Mouse (Mus musculus): ENCODE results near the gene Cln5. TPM values are rescaled to one million over a fixed set of nuclear protein-coding genes. Genes with fewer than 3 reads are reported as not detected.
A peak's percentile ranks its signal among the peaks of the same experiment; 100 is the strongest.

Gene Cln5
- polyA plus RNA-seq, 1 experiment = 26.1 TPM

- no peak for DNase-seq
- WGBS = 39% methylated on average over 4 of the region's 4 CpGs
- H3K4me1 ChIP-seq (ENCODE audit: control insufficient read depth, insufficient read depth, low read length) = peaks cover 18% of the 10 kb centered on the region
- no peak overlapping the region for H3K4me3 ChIP-seq (replicated peaks; ENCODE audit: extremely low read depth, low read depth, low read length)
- no peak for TF ChIP-seq POLR2A (IDR thresholded peaks at IDR 0.05; ENCODE audit: borderline replicate concordance, extremely low read depth, low read depth, low read length)
- TF ChIP-seq CTCF (IDR thresholded peaks at IDR 0.05; ENCODE audit: insufficient read depth, low read length) = no peak
Measured at GRCm38 (mm10) chr14:103093670-103094069, 23.7 kb downstream of the Cln5 start.

- DNase-seq = no peak
- no peak for TF ChIP-seq POLR2A (IDR thresholded peaks at IDR 0.05; ENCODE audit: borderline replicate concordance, extremely low read depth, low read depth, low read length)
- TF ChIP-seq CTCF (IDR thresholded peaks at IDR 0.05; ENCODE audit: insufficient read depth, low read length) = no peak
- 83% methylated on average over 8 of the region's 8 CpGs for WGBS
- Histone ChIP-seq H3K4me3 (replicated peaks; ENCODE audit: extremely low read depth, low read depth, low read length) (no peak overlapping the region), H3K4me1 (ENCODE audit: control insufficient read depth, insufficient read depth, low read length) (peaks cover 16% of the 10 kb centered on the region)
Measured at GRCm38 (mm10) chr14:103095036-103095435, 25.0 kb downstream of the Cln5 start.

GRCm38 (mm10) chr14:103095826-103096225 is 25.8 kb downstream of the Cln5 start:
- TF ChIP-seq POLR2A (IDR thresholded peaks at IDR 0.05; ENCODE audit: borderline replicate concordance, extremely low read depth, low read depth, low read length) (no peak), CTCF (IDR thresholded peaks at IDR 0.05; ENCODE audit: insufficient read depth, low read length) (no peak)
- Histone ChIP-seq H3K4me3 (replicated peaks; ENCODE audit: extremely low read depth, low read depth, low read length) (no peak overlapping the region), H3K4me1 (ENCODE audit: control insufficient read depth, insufficient read depth, low read length) (peaks cover 16% of the 10 kb centered on the region)
- WGBS = 90% methylated on average over 8 of the region's 8 CpGs
- DNase-seq = no peak

GRCm38 (mm10) chr14:103096621-103097020 is 26.6 kb downstream of the Cln5 start:
- Histone ChIP-seq H3K4me3 (replicated peaks; ENCODE audit: extremely low read depth, low read depth, low read length) (no peak overlapping the region), H3K4me1 (ENCODE audit: control insufficient read depth, insufficient read depth, low read length) (peaks cover 16% of the 10 kb centered on the region)
- DNase-seq = peak; percentile 41
- TF ChIP-seq POLR2A (IDR thresholded peaks at IDR 0.05; ENCODE audit: borderline replicate concordance, extremely low read depth, low read depth, low read length) (no peak), CTCF (IDR thresholded peaks at IDR 0.05; ENCODE audit: insufficient read depth, low read length) (no peak)
- 24% methylated on average over 6 of the region's 6 CpGs for WGBS

- TF ChIP-seq POLR2A (IDR thresholded peaks at IDR 0.05; ENCODE audit: borderline replicate concordance, extremely low read depth, low read depth, low read length) (no peak), CTCF (IDR thresholded peaks at IDR 0.05; ENCODE audit: insufficient read depth, low read length) (no peak)
- 0% methylated on average over 2 of the region's 2 CpGs for WGBS
- Histone ChIP-seq H3K4me3 (replicated peaks; ENCODE audit: extremely low read depth, low read depth, low read length) (peak overlapping the region; percentile 76), H3K4me1 (ENCODE audit: control insufficient read depth, insufficient read depth, low read length) (peaks cover 16% of the 10 kb centered on the region)
- no peak for DNase-seq
Measured at GRCm38 (mm10) chr14:103098213-103098586, 28.2 kb downstream of the Cln5 start.

- Histone ChIP-seq H3K4me3 (replicated peaks; ENCODE audit: extremely low read depth, low read depth, low read length) (peak overlapping the region; percentile 80), H3K4me1 (ENCODE audit: control insufficient read depth, insufficient read depth, low read length) (peaks cover 12% of the 10 kb centered on the region)
- under 1% methylated on average over 78 of the region's 86 CpGs for WGBS
- DNase-seq = peak; percentile 80
- TF ChIP-seq CTCF (IDR thresholded peaks at IDR 0.05; ENCODE audit: insufficient read depth, low read length) = no peak
- 0 out of 2 replicates have a peak, but pooled peaks have one; percentile 51 for TF ChIP-seq POLR2A (IDR thresholded peaks at IDR 0.05; ENCODE audit: borderline replicate concordance, extremely low read depth, low read depth, low read length)
Measured at GRCm38 (mm10) chr14:103098587-103099235, 28.7 kb downstream of the Cln5 start.

- H3K4me3 ChIP-seq (replicated peaks; ENCODE audit: extremely low read depth, low read depth, low read length) = peak within 1 kb of the TSS; percentile 80
- TF ChIP-seq POLR2A (IDR thresholded peaks at IDR 0.05; ENCODE audit: borderline replicate concordance, extremely low read depth, low read depth, low read length) = peak; percentile 65; the same call in 1 of the 2 replicates
- no peak for TF ChIP-seq CTCF (IDR thresholded peaks at IDR 0.05; ENCODE audit: insufficient read depth, low read length)
- DNase-seq = peak; percentile 91
- peaks cover 9% of the 10 kb centered on the region for H3K4me1 ChIP-seq (ENCODE audit: control insufficient read depth, insufficient read depth, low read length)
- WGBS = under 1% methylated on average over 88 of the region's 88 CpGs
Measured at GRCm38 (mm10) chr14:103099238-103099933, 29.4 kb downstream of the Cln5 start, which contains the start of gene Fbxl3. Gene Fbxl3 (minus strand): TSS chr14:103099566.

GRCm38 (mm10) chr14:103100296-103100695 is 30.3 kb downstream of the Cln5 start:
- no peak for DNase-seq
- peaks cover 9% of the 10 kb centered on the region; the same call in 1 of the 2 replicates for H3K4me1 ChIP-seq (ENCODE audit: control insufficient read depth, insufficient read depth, low read length)
- TF ChIP-seq CTCF (IDR thresholded peaks at IDR 0.05; ENCODE audit: insufficient read depth, low read length) (no peak), POLR2A (IDR thresholded peaks at IDR 0.05; ENCODE audit: borderline replicate concordance, extremely low read depth, low read depth, low read length) (no peak)
- no peak overlapping the region for H3K4me3 ChIP-seq (replicated peaks; ENCODE audit: extremely low read depth, low read depth, low read length)
- WGBS = 63% methylated on average over 13 of the region's 13 CpGs

GRCm38 (mm10) chr14:103101171-103101570 is 31.2 kb downstream of the Cln5 start:
- Histone ChIP-seq H3K4me1 (ENCODE audit: control insufficient read depth, insufficient read depth, low read length) (peaks cover 7% of the 10 kb centered on the region; the same call in 1 of the 2 replicates), H3K4me3 (replicated peaks; ENCODE audit: extremely low read depth, low read depth, low read length) (no peak overlapping the region)
- no peak for DNase-seq
- TF ChIP-seq POLR2A (IDR thresholded peaks at IDR 0.05; ENCODE audit: borderline replicate concordance, extremely low read depth, low read depth, low read length) = no peak
- no peak for TF ChIP-seq CTCF (IDR thresholded peaks at IDR 0.05; ENCODE audit: insufficient read depth, low read length)
- WGBS = 63% methylated on average over 3 of the region's 3 CpGs

Measured in lung, adult 2 months (tissue).